Mouse (Mus musculus) heart, embryonic 16.5 days (tissue): Measurements from ENCODE around the gene Snrnp35. TPM values are rescaled to one million over a fixed set of nuclear protein-coding genes. Genes with fewer than 3 reads are reported as not detected.
A peak's percentile ranks its signal among the peaks of the same experiment; 100 is the strongest.

Experiments used
- ATAC-seq: fragments of 200-750 bp; cut with Nextera tagmentation; replicated peaks from 2 replicates; pipeline ENCODE4 v1.8.0; 2017; ENCODE audit warnings: moderate number of reproducible peaks; ENCODE audit not compliant: insufficient read depth, low FRiP score; ENCODE audit errors: extremely low read depth
- H3K27ac ChIP-seq: fragments of 300-500 bp; sonication (generic); 2 replicates; pipeline ENCODE4 v1.5.1; 2014; ENCODE audit warnings: mild to moderate bottlenecking, low read length, control low read depth, moderate library complexity
- H3K27me3 ChIP-seq: fragments of 300-500 bp; sonication (generic); 2 replicates; pipeline ENCODE4 v1.6.1; 2014; ENCODE audit warnings: low read length, mixed read lengths; ENCODE audit not compliant: control insufficient read depth, insufficient read depth
- H3K36me3 ChIP-seq: fragments of 300-500 bp; sonication (generic); 2 replicates; pipeline ENCODE4 v1.6.1; 2014; ENCODE audit not compliant: control insufficient read depth, insufficient read depth
- H3K4me1 ChIP-seq: fragments of 300-500 bp; sonication (generic); 2 replicates; pipeline ENCODE4 v1.6.1; 2014; ENCODE audit warnings: low read length, mixed read lengths; ENCODE audit not compliant: control insufficient read depth, insufficient read depth
- H3K4me2 ChIP-seq: fragments of 300-500 bp; sonication (generic); 2 replicates; pipeline ENCODE4 v1.6.1; 2014; ENCODE audit warnings: low read depth, mild to moderate bottlenecking, control low read depth, low read length
- H3K4me3 ChIP-seq: fragments of 300-500 bp; sonication (generic); 2 replicates; pipeline ENCODE4 v1.5.1; 2014; ENCODE audit warnings: mild to moderate bottlenecking, control low read depth, low read length
- H3K9ac ChIP-seq: fragments of 300-500 bp; sonication (generic); 2 replicates; pipeline ENCODE4 v1.6.1; 2014; ENCODE audit warnings: low read length, control low read depth
- H3K9me3 ChIP-seq: fragments of 300-500 bp; sonication (generic); replicated peaks from 2 replicates; pipeline ENCODE4 v1.6.1; 2016; ENCODE audit warnings: low read length; ENCODE audit not compliant: control insufficient read depth
- WGBS: fragments of 180-500 bp; shearing (Covaris S2); extraction: QIAGEN DNeasy Blood & Tissue Kit; methylation state at CpG from one replicate; pipeline ENCODE4 v1.1.7; 2014; 5-methylcytosine and 5-hydroxymethylcytosine counted together
- polyA plus RNA-seq: library from polyadenylated mRNA; unstranded; fragments of >200 nt; fragmentation: Nextera tagmentation; extraction: Ambion mirVana; gene quantifications from 2 replicates; pipeline ENCODE4 v1.2.1, GENCODE M21; 2015

The Snrnp35 gene
- 23.2 and 24.1 TPM in 2 replicates for polyA plus RNA-seq

GRCm38 (mm10) chr5:124482966-124483654 lies at the start of gene Snrnp35:
Snrnp35 (plus strand) TSS chr5:124483134.
- Histone ChIP-seq H3K9ac (peak within 1 kb of the TSS; percentile 93), H3K4me3 (peak within 1 kb of the TSS; percentile 78), H3K9me3 (no peaks in the 10 kb centered on the region), H3K36me3 (no peaks in the 10 kb centered on the region), H3K4me2 (peak within 1 kb of the TSS; percentile 88), H3K4me1 (peaks cover 11% of the 10 kb centered on the region), H3K27me3 (no peaks in the 10 kb centered on the region), H3K27ac (peak within 1 kb of the TSS; percentile 99)
- ATAC-seq: peak; percentile 89
- WGBS: under 1% methylated on average over 48 of the region's 48 CpGs

- WGBS: 79% methylated on average over 5 of the region's 5 CpGs
- no peaks in the 10 kb centered on the region for H3K27me3 ChIP-seq
- H3K4me1 ChIP-seq: peaks cover 8% of the 10 kb centered on the region
- ATAC-seq: no peak
- H3K4me2 ChIP-seq: no peak overlapping the region
- no peak overlapping the region for H3K9ac ChIP-seq
- H3K4me3 ChIP-seq: no peak overlapping the region
- peak overlapping the region; percentile 74 for H3K27ac ChIP-seq
- no peaks in the 10 kb centered on the region for H3K36me3 ChIP-seq
- 0 out of 2 replicates have a peak, but pooled peaks cover 2% of the 10 kb centered on the region for H3K9me3 ChIP-seq
Observed at GRCm38 (mm10) chr5:124438229-124438628, 44.7 kb upstream of the Snrnp35 start.

GRCm38 (mm10) chr5:124438746-124439145 lies 44.2 kb upstream of the Snrnp35 start:
- WGBS: 60% methylated on average over 5 of the region's 5 CpGs
- peak overlapping the region; percentile 74 for H3K27ac ChIP-seq
- peak overlapping the region; percentile 72; the same call in 1 of the 2 replicates for H3K4me3 ChIP-seq
- no peak for ATAC-seq
- no peaks in the 10 kb centered on the region for H3K36me3 ChIP-seq
- peak overlapping the region; percentile 51; the same call in 1 of the 2 replicates for H3K9ac ChIP-seq
- H3K27me3 ChIP-seq: no peaks in the 10 kb centered on the region
- peak overlapping the region; percentile 88 for H3K4me2 ChIP-seq
- H3K9me3 ChIP-seq: 0 out of 2 replicates have a peak, but pooled peaks cover 2% of the 10 kb centered on the region
- H3K4me1 ChIP-seq: peaks cover 8% of the 10 kb centered on the region

- peaks cover 11% of the 10 kb centered on the region for H3K4me1 ChIP-seq
- 0 out of 2 replicates have a peak, but pooled peaks cover 2% of the 10 kb centered on the region for H3K9me3 ChIP-seq
- H3K4me3 ChIP-seq: peak within 1 kb of the TSS; percentile 72
- peak within 1 kb of the TSS; percentile 88 for H3K4me2 ChIP-seq
- no peaks in the 10 kb centered on the region for H3K27me3 ChIP-seq
- peak within 1 kb of the TSS; percentile 89 for H3K27ac ChIP-seq
- peak within 1 kb of the TSS; percentile 87 for H3K9ac ChIP-seq
- peak; percentile 98 for ATAC-seq
- WGBS: 1% methylated on average over 34 of the region's 34 CpGs
- no peaks in the 10 kb centered on the region for H3K36me3 ChIP-seq
Observed at GRCm38 (mm10) chr5:124439447-124440093, 43.4 kb upstream of the Snrnp35 start, which contains the start of gene Kmt5a. Kmt5a (plus strand) TSS chr5:124439930.

GRCm38 (mm10) chr5:124440094-124440701 lies 42.7 kb upstream of the Snrnp35 start:
- Histone ChIP-seq H3K27ac (peak overlapping the region; percentile 89), H3K4me1 (peaks cover 14% of the 10 kb centered on the region), H3K27me3 (no peaks in the 10 kb centered on the region), H3K9ac (peak overlapping the region; percentile 87), H3K4me3 (peak overlapping the region; percentile 72), H3K9me3 (0 out of 2 replicates have a peak, but pooled peaks cover 2% of the 10 kb centered on the region), H3K4me2 (peak overlapping the region; percentile 88), H3K36me3 (no peaks in the 10 kb centered on the region)
- WGBS: under 1% methylated on average over 30 of the region's 30 CpGs
- ATAC-seq: peak; percentile 59

- Histone ChIP-seq H3K9me3 (0 out of 2 replicates have a peak, but pooled peaks cover 2% of the 10 kb centered on the region), H3K4me3 (no peak overlapping the region), H3K27ac (no peak overlapping the region), H3K4me1 (peaks cover 23% of the 10 kb centered on the region), H3K9ac (no peak overlapping the region), H3K36me3 (peaks cover 5% of the 10 kb centered on the region; the same call in 1 of the 2 replicates), H3K4me2 (no peak overlapping the region), H3K27me3 (no peaks in the 10 kb centered on the region)
- 84% methylated on average over 2 of the region's 2 CpGs for WGBS
- ATAC-seq: no peak
Observed at GRCm38 (mm10) chr5:124442628-124443027, 40.3 kb upstream of the Snrnp35 start.

GRCm38 (mm10) chr5:124444208-124444607 lies 38.7 kb upstream of the Snrnp35 start:
- Histone ChIP-seq H3K4me3 (no peak overlapping the region; the same call in 1 of the 2 replicates), H3K36me3 (peaks cover 19% of the 10 kb centered on the region), H3K4me2 (no peak overlapping the region), H3K27me3 (no peaks in the 10 kb centered on the region), H3K4me1 (peaks cover 23% of the 10 kb centered on the region), H3K27ac (peak overlapping the region; percentile 91), H3K9ac (no peak overlapping the region), H3K9me3 (0 out of 2 replicates have a peak, but pooled peaks cover 2% of the 10 kb centered on the region)
- no peak for ATAC-seq
- 58% methylated on average over 3 of the region's 3 CpGs for WGBS

GRCm38 (mm10) chr5:124444661-124445561 lies 38.0 kb upstream of the Snrnp35 start:
- Histone ChIP-seq H3K9me3 (0 out of 2 replicates have a peak, but pooled peaks cover 2% of the 10 kb centered on the region), H3K4me3 (peak overlapping the region; percentile 92), H3K27ac (peak overlapping the region; percentile 91), H3K27me3 (no peaks in the 10 kb centered on the region), H3K4me2 (peak overlapping the region; percentile 93), H3K4me1 (peaks cover 28% of the 10 kb centered on the region), H3K9ac (peak overlapping the region; percentile 94), H3K36me3 (peaks cover 23% of the 10 kb centered on the region)
- WGBS: 2% methylated on average over 57 of the region's 66 CpGs
- peak; percentile 88 for ATAC-seq
